Mouse (Mus musculus) right cerebral cortex, postnatal 25 days (tissue): ENCODE data around the gene Bicc1.

ENCODE experiments used
- DNase-seq: peaks from one replicate; pipeline ENCODE4 v3.0.0; 2022

Bicc1 gene

GRCm38 (mm10) chr10:71120121-71120768 is 39.3 kb downstream of the Bicc1 start:
- DNase-seq = no peak

GRCm38 (mm10) chr10:71119120-71119847 is 40.2 kb downstream of the Bicc1 start:
- DNase-seq = no peak

- no peak for DNase-seq
Measured at GRCm38 (mm10) chr10:71117766-71118165, 41.7 kb downstream of the Bicc1 start.

GRCm38 (mm10) chr10:71114260-71114920 is 45.1 kb downstream of the Bicc1 start:
- DNase-seq = peak; percentile 33

- no peak for DNase-seq
Measured at GRCm38 (mm10) chr10:71106491-71107205, 52.9 kb downstream of the Bicc1 start.

- no peak for DNase-seq
Measured at GRCm38 (mm10) chr10:71104791-71105190, 54.7 kb downstream of the Bicc1 start.

GRCm38 (mm10) chr10:71100815-71101499 is 58.5 kb downstream of the Bicc1 start:
- DNase-seq = no peak

- no peak for DNase-seq
Measured at GRCm38 (mm10) chr10:71094707-71095254, 64.7 kb downstream of the Bicc1 start.

GRCm38 (mm10) chr10:71093312-71093711 is 66.2 kb downstream of the Bicc1 start:
- no peak for DNase-seq

GRCm38 (mm10) chr10:71087359-71087716 is 72.2 kb downstream of the Bicc1 start:
- no peak for DNase-seq

- DNase-seq = no peak
Measured at GRCm38 (mm10) chr10:71086571-71087358, 72.7 kb downstream of the Bicc1 start.

- no peak for DNase-seq
Measured at GRCm38 (mm10) chr10:71082986-71083385, 76.5 kb downstream of the Bicc1 start.

- DNase-seq = no peak
Measured at GRCm38 (mm10) chr10:71078856-71079255, 80.6 kb downstream of the Bicc1 start.

GRCm38 (mm10) chr10:71065009-71065408 is 94.5 kb downstream of the Bicc1 start:
- DNase-seq = no peak

GRCm38 (mm10) chr10:71064576-71064975 is 94.9 kb downstream of the Bicc1 start:
- no peak for DNase-seq

- DNase-seq = no peak
Measured at GRCm38 (mm10) chr10:71062151-71062550, 97.3 kb downstream of the Bicc1 start.

- DNase-seq = no peak
Measured at GRCm38 (mm10) chr10:71060269-71060668, 99.2 kb downstream of the Bicc1 start.

- DNase-seq = no peak
Measured at GRCm38 (mm10) chr10:71058616-71059247, 100.8 kb downstream of the Bicc1 start.

GRCm38 (mm10) chr10:71058070-71058469 is 101.4 kb downstream of the Bicc1 start:
- no peak for DNase-seq

GRCm38 (mm10) chr10:71052748-71053147 is 106.8 kb downstream of the Bicc1 start:
- DNase-seq = no peak

GRCm38 (mm10) chr10:71052208-71052607 is 107.3 kb downstream of the Bicc1 start:
- DNase-seq = no peak
